Mouse (Mus musculus): Measurements from ENCODE around the gene Obsl1.
A peak's percentile ranks its signal among the peaks of the same experiment; 100 is the strongest.

Obsl1 gene

DNA sequence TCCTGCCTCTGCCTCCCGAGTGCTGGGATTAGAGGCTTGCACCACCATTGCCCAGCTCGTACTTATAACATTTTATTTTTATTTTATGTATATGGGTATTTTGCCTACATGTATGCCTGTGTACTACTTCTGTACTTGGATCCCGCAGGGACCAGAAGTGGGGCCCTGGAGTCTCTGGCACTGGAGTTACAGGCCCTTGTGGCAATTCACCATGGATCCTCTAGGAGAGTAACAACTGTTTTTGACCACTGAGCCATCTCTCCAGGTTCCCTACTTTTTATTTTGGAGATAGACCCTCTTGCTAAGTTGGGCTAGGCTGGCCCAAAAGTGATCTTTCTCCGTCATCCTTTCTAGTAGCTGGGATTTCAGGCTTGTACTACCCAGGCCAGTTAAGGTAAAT is 12.2 kb upstream of the Obsl1 start:
- DNase-seq (ENCODE audit: low spot score) = no peak

- DNase-seq (ENCODE audit: low spot score) = no peak
These were observed 11.7 kb upstream of the Obsl1 start for GRCm38 (mm10) chr1:75517984-75518383.

- DNase-seq (ENCODE audit: low spot score) = no peak
These were observed 10.6 kb upstream of the Obsl1 start for GRCm38 (mm10) chr1:75516703-75517380.

DNA sequence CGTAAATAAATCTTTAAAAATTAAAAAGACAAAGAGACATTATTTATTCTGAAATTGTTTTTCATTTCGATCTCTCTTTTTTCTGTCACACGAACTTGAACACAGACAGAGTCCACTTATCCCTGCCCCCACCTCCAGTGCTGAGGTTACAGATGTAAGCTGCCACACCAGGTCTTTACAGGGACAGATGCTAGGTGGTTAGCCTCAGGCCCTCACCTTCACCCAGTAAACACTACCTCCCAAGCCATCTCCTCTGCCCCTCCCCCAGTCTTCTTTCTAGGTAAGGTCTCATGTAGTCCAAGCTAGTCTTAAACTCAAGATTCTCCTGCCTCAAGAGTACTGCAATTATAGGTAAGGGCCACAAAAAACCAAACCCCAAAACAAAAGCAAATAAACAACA is 6.3 kb upstream of the Obsl1 start:
- DNase-seq (ENCODE audit: low spot score) = no peak

GRCm38 (mm10) chr1:75511437-75512210 is 5.4 kb upstream of the Obsl1 start:
- no peak for DNase-seq (ENCODE audit: low spot score)

GRCm38 (mm10) chr1:75510154-75510553 is 3.9 kb upstream of the Obsl1 start:
- no peak for DNase-seq (ENCODE audit: low spot score)

- no peak for DNase-seq (ENCODE audit: low spot score)
These were observed 3.3 kb upstream of the Obsl1 start for GRCm38 (mm10) chr1:75509586-75509985.

- no peak for DNase-seq (ENCODE audit: low spot score)
These were observed 754 bp upstream of the Obsl1 start, which contains the start of gene Inha for GRCm38 (mm10) chr1:75507006-75507405. Gene Inha, plus strand, starts transcription at chr1:75507077.

- DNase-seq (ENCODE audit: low spot score) = peak; percentile 64
These were observed 895 bp downstream of the Obsl1 start for GRCm38 (mm10) chr1:75505159-75505955.

DNA sequence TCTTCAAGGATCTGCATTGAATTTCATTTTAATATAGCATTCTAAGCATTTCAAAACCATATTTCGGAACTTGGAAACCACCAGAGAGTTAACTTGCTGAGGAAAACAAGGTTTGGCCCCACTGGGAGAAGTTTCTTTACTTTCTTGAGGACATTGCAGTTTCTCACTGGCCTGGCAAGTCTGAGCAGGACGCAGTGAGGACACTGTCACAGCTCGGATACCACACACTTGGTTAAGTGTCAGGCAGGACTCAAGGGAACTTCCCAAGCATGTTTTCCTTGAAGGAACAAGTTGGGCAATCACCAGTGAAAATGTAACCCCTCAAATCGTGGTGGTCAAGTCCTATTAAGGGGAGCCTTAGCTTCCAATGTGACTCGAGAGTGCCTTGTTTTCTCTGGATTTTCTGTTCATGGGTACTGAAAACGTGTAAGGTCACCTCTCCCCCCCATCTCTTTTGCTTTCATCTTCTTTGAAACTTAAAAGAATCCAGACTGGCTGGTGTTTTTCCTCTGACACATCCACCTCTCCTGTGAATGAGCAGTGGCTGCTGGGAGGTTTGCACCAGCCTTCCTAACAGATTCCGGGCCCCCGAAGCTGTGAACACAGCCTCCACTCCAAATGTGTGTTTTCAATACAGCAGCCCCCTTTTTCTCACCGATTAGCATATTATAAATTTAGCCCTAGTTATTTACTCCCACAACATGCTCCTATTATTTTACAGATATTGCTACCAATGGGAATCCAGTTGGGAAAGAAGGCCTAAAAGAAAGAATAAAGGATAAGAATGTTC is 1.8 kb downstream of the Obsl1 start:
- no peak for DNase-seq (ENCODE audit: low spot score)

DNA sequence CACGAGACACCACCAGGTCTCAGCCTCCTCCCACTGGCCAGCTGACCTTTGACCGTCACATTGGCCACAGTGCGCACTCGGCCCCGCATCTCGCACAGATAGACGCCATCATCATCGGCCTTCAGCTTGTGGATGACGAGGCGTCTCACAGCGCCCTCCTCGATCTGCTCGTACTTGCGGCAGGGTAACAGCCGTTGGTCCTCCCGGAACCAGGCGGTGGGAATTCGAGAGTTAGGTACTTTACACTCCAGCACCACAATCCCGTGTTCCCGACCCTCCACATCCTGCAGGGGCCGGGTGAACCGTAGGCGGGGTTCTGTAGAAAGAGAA is 2.6 kb downstream of the Obsl1 start:
- no peak for DNase-seq (ENCODE audit: low spot score)

DNA sequence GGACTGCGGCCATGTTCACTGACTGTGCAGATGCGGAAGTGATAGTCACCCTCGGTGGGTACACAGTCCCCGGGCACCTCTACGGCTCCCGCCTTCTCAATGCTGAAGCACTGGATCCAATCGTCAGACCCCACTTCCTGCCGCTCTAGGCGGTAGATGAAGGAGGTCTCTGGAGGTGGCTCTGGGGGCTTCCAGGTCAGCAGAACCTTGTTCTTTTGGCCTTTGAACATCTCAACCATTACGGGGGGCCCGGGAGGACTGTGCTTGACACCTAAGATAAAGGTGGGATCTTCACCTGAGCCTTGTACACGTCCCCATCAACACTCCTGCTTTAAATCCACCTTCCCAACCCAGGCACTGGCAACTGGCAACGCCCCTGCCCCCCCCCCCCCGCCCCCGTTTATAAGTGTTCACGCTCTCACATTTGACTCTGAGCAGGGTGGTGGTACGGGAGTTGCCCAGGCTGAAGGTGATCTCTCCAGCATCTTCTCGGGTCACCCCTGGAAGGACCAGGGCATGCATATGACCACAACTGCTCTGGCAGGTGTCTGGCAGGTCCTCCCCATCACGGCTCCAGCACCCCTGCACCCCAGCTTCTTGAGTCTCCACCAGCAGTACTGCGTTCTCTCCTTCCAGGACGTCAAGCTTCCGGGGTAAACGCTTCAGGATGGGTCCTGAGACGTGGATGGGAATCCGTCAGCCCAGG is 3.2 kb downstream of the Obsl1 start:
- DNase-seq (ENCODE audit: low spot score) = no peak

DNA sequence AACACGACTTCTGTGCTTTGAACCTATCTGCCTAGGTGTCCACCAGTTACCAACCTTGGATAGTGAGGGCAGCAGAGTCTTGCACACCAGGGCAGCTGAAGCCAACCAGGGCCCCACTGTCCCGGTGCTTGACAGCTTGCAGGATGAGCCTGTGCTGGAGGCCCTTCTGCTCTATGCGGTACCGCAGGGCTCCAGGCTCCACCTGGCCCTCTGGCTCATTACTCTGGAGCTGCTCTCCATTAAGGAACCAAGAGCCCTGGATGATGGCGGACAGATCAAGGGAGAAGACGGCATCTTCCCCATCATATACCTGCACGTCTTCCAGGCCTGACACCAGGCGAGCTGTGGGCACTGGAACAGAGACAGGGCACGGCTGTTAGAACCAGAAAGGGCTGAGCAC is 4.3 kb downstream of the Obsl1 start:
- no peak for DNase-seq (ENCODE audit: low spot score)

DNA sequence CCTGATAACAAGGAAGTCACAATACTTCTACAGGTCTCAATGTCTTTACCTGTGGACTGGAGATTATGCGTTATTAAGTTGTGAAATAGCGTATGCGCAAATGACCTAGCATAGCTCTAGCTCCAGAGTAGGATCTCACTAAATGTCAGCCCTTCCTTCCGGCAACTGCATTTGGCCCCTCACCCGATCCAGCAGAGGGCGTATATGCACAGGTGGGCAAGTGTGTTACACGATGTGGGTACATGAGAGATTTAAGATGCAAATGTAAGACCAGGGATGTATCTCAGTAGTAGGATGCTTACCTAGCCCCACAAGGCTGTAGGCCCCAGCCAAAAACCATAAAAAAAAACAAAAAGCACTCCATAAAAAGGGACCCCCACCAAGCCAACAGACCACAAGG is 6.8 kb downstream of the Obsl1 start:
- DNase-seq (ENCODE audit: low spot score) = no peak

DNA sequence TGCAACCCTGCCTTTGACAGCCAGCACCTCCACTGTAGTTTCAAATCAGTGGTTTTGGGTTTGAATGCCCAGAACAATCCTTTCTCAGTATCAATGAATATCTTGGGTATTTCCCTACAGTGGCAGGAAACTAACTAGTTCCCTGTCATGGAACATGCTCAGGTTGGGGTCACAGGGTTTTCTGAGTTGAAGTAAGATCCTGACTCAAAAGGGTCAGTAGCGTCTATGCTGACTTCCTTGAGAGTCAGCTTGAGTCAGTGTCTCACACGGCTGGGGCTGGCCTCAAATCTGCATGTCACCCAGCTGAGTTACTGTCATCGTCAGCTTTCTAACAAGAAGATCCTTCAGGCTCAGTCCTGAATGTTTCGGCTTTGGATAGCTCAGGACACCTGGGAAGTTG is 7.4 kb downstream of the Obsl1 start:
- no peak for DNase-seq (ENCODE audit: low spot score)

GRCm38 (mm10) chr1:75494878-75495548 is 11.2 kb downstream of the Obsl1 start:
- peak; percentile 81 for DNase-seq (ENCODE audit: low spot score)

DNA sequence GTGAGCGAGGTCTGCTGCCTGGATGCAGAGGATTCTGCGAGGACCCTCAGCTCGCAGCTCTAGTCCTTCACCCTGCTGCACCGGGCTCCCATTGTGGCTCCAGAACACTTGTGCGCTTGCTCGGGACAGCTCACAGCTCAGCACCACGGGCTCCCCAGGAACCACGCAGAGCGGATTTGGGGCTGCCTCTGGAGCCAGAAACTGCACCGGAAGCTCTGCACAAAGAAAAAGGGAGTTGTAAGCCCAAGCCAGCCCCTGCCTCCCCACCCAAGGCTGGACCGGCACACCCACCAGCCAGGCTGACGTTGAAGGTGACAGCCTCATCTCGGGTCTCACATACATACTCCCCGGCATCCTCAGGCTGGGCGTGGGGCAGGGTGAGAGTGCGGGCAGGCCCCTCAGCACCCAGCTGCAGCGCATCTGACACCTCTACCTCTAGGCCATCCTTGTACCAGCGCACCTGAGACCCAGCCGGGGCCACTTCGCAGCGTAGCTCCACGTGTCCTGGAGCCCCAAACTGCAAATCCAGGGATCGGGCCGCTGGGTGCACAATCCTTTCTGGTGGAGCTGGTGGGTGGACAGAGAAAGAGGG is 13.6 kb downstream of the Obsl1 start:
- no peak for DNase-seq (ENCODE audit: low spot score)

DNA sequence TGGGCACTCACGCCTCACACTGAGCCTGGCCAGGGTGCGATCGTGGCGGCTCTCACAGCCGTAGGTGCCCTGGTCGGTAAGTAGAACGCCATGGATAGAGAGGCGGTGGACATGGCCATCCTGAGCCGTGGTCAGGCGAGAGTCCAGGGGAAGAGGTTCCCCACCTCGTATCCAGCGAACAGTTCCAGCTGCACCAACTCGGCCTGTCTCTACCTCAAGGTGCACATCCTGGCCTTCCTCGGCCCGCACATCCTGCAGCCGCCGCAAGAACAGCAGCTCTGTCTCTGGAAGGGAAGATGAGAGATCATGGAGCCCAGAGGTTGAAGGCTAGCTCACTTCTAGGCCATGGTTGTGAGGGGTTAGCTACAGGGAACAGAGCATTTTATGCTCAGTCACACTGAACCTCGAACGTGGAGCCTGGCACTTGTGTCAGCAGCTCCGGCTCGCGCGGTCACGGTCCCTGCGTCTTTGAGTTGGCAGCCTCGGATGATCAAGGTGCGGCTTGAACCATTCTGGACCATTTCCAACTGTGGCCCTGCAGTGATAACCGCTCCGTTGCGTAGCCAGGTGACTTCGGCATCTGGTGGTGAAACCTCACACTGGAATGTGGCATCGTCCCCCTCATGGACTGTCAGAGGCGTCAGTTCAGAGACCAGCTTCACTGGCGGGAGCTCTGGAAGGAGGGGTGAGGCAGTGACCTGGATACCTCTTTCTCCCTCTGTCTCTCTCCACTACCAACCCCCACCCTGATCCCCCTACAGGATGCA is 15.3 kb downstream of the Obsl1 start:
- no peak for DNase-seq (ENCODE audit: low spot score)

- peak; percentile 80 for DNase-seq (ENCODE audit: low spot score)
These were observed 18.7 kb downstream of the Obsl1 start for GRCm38 (mm10) chr1:75487405-75488161.
